Mouse (Mus musculus): ENCODE data around the gene Il33.

Il33 gene

DNA sequence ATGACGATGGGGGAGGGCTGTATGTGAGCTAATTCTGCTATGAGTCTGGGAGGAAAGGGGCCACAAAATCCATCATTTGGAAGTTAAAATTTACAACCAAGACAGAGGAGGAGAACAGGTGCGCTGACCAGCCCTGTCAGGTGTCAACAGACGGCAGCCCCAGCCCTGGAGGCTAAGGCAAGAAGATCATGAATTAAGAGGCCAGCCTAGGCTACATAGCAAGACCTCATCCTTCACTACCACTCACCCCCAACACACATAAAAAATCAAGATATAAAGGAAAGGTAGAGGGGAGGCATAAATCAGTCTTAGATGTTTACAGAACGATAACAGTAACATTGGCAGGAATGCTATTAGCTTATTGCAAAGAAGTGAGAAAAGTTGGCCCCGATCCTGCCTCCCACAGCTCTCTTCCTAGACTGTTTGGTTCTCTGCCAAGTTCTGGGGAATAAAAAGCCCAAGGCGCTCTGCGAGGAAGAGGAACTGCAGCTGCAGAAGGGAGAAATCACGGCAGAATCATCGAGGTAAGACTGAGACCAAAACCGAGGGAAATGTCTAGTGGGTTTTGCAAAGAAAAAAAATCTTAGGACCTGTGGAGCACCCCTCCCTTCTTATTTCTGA lies at the start of gene Il33:
Il33 (plus strand) TSS at position 477 of the 621 bp plus-strand sequence.
- no peak for DNase-seq (ENCODE audit: low read depth, low spot score)

DNA sequence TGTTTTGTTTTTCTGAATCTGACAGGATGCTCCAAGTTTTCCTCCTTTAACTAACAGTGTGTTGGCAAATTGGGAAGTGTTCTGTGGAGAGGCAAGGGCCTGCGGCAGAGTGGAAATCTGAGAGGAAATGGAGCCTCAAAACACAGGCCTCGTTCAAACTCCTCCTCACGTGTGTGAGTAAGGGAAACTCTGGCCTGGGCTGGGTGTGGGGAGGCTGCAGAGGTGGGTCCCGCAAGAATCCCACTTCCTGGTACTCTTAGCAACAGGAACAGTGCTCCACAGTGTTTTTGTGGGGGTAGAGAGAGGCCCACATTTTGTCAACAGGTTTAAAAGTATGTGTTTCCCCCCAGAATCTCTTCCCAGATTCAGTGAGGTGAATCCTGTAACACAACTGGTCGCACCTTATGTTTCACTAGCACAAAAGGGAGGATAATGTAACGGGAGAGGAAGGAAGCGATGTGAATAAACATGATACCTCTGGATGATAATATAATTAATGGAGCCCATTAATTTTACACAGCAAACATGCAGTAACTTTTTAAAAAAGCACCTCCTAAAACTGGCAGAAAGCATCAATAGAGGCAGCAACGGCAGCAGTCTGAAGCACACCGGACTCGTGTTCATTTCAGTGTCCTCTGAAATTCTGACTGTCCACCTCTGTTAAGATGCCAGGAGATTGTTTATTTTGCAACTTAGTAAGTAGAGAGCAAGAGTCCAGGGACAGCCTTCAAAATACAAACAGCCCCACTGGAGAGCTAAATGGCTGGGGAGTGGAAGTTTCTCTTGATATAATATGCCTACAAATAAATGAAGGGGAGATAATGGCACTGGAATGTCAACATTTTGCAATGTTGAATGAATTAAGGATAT lies 47.3 kb upstream of the Il33 start:
- no peak for DNase-seq (ENCODE audit: low read depth, low spot score)

DNA sequence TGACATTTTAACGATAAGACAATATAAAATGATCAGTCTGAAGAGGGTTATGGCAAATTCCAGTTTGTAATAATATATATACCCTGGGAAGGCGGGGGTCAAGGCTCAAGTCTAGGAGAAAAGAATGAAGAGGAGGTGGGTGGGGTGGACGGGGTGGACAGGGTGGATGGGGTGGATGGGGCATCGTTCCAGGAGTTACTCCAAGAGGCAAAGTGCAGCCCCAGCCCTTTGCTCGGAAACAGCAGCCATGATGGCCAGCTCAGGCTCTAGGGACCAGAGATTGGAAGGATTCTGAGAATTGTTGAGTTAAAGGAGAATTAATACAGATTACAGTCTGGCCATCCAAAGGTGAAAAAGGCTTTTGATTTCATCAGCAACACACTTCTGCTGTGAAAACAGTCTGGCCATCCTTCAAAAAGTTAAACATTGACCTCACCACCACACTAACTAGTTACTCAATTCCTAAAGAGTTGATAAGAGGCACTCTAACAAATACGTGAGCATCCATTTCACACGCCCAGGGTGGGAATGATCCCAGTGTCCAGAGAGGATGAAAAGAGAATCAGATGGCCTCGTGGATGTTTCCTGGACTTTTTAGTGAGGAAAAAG lies 45.9 kb upstream of the Il33 start:
- no peak for DNase-seq (ENCODE audit: low read depth, low spot score)

DNA sequence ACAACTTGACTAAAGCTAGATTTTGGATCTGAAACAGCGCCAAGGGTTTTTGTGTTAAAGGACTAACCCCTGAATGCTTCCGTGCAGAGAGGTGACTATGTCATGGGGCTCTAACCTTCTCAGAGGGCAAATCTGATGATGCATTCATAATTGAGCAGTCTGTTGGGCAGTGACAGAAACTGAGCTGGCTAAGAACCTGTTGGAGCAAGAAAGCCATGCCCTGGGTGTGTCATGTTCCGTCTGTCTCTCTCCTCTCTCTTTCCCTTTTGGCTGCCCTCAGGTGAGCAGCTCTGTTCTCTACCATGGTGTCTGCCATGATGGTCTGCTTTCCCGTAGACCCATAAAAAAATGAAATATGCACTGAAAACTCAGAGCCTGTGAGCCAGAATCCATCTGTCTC lies 44.0 kb upstream of the Il33 start:
- DNase-seq (ENCODE audit: low read depth, low spot score) = no peak

DNA sequence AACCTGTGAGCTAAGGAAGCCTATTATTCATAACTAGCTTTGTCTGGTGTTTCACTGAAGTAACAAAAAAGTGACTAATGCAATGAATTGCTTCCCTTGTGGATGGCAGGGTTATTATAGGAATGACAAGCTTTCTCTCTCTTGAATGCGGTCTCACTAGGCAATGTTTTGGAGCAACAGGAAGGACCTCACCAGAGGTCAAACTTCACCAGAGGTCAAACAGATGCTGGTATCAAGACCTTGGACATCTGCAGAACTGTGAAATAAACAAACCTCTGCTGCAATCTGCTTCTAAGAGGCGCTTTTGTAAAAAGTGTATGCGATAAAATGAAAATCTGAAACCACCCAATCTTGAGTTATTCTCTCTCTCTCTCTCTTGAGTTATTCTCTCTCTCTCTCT lies 42.2 kb upstream of the Il33 start:
- DNase-seq (ENCODE audit: low read depth, low spot score) = no peak

DNA sequence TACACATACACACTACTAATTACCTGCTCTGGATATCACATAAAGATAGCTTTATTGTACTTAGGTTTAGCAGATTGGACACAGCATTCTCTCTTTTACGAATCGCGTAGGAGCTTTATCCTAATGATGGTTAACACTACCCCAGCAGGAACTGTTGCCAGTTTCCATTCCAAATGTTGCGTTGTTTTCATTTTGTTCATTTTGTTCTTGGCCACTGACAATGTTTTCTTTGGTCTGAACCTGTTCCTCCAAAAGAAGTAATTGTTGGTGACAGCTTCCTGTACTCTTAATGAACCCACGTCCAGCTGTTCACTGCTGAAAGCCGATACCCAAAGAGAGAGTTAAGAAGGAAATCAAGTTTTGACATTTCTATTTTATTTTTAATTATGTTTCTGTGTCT lies 39.4 kb upstream of the Il33 start:
- DNase-seq (ENCODE audit: low read depth, low spot score) = no peak

DNA sequence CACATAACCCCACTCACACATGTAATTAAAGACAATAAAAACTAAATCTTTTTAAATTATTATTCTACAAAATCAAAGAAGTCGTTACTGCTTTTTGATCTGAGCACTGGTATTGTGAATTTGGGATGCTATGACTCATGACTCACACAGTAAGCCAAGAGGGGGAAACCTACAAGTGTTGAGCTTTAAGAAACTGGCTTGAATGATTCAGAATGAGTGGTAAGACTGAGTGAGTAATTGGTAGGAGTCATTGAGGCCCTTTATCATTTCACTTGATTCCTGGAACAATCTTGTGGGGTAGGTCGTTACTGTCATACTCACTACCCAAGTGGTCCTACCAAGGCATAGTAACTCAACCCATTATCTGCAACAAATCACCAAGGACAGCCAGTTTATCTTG lies 37.4 kb upstream of the Il33 start:
- no peak for DNase-seq (ENCODE audit: low read depth, low spot score)

DNA sequence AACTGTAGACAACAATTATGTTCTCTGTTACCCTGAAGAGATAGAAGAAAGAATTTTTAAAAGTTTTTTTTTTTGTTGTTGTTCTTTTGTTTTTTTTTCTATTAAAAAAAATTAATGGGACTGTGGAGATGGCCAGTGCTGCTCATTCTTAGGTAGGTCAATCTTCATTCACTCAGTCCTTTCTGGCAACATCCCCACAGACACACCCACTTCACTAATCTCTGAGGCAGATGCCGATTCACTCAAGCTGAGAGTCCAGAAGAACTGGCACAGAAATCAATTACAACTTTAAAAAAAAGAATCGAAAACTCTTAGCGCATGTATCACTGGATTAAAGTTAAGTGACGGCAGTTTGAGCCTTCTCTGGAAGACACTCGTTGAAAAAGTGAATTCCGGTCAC lies 36.0 kb upstream of the Il33 start:
- no peak for DNase-seq (ENCODE audit: low read depth, low spot score)

DNA sequence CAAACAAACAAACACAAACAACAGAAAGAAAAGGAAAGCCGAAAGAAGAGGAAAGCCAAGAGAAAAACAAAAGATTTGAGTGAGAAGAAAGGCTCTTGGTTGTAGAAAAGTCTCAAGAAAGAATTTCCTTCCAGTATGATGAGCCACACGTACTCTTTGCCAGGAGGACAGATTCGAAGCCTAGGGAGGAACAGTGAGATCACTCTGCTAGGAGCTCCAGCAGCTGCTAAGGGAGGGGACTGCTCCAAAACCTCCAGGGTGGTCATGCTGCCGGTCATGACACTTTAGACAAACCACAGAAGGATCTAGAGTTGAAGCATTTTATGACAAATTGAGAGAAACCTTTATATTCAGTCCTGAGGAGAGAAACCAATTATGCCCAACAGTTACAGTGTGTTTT lies 32.9 kb upstream of the Il33 start:
- no peak for DNase-seq (ENCODE audit: low read depth, low spot score)

DNA sequence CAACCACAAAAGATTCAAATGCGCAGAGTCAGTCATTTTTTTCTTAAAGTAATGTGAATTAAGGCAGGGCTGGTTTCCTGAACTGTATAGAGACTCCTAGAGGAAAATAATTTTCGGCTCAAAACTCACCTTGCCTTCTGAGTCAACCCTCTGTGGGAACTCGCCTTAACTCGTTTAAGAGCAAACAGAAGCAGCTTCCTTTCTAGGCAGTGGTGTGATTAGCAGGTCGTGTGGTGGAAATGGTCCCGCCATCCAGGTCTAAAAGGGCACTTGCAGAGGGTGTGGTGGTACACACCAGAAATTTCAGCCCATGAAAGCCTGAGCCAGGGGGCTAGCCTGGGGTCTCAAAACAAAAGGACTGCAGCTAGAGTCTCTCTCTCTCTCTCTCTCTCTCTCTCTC lies 32.1 kb upstream of the Il33 start:
- DNase-seq (ENCODE audit: low read depth, low spot score) = no peak

DNA sequence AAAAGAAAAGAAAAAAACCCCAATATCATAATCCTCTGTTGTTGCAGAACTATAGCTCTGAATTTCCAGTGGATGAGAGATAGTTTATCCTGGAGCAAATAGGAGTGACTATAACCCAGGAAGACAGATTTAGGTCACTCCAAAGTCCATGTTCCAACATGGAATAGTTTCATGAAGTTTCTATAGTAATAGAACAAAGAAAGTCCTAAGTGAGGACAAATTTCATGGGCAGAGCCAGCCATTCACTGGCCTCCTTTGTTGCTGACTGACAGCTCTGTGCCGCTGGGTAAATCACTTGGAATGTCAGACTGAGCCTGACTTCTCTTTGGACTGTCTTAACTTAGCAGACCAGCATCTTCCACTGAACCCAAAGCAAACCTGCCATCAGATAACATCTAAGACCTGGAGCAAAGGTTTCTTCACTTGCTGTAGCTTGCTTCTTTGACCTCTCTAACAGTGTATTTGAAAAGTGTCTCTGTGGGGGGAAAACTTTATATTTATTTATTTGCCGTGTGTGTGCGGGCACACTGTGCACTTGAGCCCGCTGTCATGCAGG lies 31.1 kb upstream of the Il33 start:
- no peak for DNase-seq (ENCODE audit: low read depth, low spot score)

DNA sequence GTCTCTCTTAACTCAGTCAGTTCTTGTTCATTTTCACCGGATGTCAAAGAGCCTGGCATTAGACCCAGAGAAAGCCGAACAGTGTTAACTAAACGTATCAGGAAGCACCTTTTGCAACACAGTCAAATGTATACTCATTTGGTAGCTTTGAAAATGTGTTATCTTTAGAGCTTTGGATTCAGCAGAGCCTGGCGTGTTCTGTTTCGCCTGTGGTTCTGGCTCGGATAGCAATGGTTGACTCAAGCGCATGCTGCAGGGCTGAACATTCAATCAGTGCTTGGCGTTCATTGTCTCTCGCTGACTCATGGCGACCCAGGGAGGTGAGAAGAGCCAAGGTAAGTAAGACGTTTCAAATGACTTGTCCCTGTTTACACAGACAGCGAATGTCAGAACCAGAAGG lies 30.5 kb upstream of the Il33 start:
- no peak for DNase-seq (ENCODE audit: low read depth, low spot score)

DNA sequence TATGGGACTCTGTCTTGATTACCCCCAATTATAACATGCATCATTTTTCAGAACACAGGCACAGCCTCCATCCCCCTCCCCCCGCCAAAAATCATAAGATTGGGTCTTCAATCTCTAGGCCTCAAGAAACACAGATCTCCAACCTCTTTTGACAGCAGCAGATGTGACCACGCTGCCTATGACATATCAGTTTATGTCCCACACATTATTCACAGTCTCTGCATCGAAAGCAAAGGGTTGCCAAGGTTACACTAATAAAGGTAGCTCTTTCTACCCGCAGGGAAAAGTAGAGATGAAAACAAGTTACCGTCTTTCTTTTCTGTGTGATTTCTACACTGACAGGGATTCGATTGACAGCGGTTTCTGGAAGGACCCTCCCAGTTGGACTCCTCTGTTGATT lies 29.9 kb upstream of the Il33 start:
- no peak for DNase-seq (ENCODE audit: low read depth, low spot score)

DNA sequence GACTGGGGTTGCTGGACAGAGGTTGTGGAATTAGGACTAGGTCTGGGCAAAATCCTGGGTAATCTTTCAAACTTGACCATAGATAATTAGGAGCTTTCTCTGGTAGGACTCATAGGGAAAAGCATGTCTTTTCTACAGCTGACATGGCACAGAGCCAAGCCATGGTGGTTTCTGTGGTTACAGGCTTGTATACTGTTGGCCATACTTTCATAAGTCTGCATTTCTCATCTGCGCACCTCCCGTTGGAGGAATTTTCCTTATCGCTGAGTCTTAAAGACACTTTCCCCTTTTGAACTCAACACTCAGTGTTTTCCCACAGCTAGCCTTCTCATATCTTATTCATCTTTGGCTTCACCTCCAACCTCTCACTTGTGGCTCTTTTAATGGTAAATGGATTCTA lies 24.6 kb upstream of the Il33 start:
- DNase-seq (ENCODE audit: low read depth, low spot score) = no peak

DNA sequence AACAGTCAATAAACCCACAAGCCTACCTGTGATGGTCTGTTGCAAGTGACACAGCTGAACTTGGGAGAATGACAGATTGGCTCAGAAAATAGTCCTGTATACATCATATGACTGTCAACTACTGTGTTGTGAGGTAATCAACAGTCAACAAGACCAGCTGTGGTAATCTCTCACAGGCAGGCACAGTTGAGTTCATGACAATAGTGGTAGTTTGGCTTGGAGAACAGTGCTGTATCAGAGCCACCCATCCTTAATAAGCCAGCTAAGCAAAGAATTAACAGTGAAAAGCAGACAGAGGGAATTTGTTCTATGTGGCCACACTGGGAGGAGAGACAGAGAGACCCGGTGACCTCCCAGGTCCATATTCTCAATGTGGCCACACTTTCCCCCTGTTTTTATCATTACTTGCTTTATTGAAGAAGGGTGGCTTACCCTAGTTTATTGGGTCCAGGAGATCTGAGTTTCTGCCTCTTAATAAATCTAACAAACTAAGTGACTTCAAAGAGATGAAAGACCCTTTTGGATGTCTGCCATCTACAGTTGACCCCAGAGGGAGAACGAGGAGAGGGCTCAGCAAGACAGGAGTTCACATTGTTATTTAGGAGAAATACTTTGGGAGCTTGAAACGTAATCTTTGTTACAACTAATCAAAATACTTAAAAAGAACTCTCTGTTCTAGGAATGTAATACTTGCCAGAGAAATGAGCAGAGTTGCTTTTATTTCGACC lies 22.4 kb upstream of the Il33 start:
- no peak for DNase-seq (ENCODE audit: low read depth, low spot score)

DNA sequence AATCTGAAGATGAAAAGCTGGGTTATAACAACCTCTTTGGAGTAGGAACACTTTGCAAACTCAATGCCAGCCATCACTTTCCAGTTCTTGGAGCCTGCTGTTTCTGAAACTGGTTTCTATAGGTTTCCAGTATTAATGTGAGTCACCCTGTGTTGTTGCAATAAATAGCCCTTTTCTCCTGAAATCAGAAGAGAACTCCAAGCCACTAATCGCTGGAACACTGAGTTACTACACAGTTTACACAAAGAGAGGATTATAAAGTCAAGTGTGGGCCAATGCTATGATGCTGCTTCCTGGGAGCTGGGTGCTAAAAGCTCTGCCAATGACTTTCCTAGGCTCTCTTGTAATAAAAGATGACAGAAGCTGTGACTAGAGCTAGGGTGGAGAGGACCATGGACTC lies 19.0 kb upstream of the Il33 start:
- no peak for DNase-seq (ENCODE audit: low read depth, low spot score)

DNA sequence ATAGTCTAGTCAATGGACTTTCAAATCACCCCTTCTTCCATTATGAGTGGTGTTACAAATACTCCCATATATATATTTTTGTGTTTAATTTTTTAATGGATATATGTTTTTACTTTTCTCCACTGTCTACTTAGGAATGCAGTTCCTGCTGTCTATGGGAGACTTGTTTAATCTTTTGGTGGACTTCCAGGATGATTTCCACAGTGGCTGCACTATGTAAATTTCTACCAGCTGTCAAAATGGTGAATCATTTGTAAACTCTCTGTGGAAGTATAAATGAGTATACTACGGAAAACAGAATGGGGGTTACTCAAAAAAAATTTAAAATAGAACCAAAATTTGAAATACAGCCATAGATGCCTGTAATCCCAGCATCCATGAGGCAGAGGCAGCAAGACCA lies 15.7 kb upstream of the Il33 start:
- no peak for DNase-seq (ENCODE audit: low read depth, low spot score)

DNA sequence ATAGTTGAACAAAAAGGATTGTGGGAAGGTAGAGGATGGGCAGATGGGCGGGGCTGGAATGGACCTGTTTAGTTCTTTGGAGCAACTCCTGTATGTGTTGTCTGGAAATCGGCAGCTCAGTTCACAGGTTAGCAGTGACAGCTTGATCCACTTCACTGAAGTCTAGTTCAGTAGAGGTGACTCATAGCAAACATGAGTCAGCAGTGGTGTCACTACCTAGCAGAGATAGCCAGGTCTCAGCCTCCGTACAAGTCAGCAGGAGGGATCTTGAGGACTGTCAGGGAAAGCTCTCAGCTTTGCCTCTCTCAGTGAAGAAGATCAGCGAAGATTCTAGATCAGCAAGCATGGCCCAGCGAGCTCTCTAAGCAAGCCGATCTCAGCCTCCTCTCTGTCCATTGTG lies 13.0 kb upstream of the Il33 start:
- no peak for DNase-seq (ENCODE audit: low read depth, low spot score)

DNA sequence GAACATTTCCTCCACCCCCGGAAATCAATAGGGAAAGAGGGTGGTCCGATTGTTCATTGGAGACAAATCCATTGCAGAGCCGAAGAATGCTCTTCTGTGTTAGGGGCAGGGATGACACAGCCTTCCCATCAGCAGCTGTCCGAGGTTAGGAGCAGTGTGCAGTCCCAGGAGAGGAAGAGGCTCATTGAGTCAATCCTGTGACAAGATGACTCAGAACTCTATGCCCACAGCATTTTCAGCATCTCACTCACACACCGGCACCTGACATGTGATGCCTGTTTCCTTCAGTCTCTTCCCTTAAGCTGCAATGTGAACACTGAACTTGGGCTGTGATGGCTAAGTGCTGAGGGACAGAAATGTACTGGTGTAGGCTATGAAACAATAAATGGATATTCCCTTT lies 7.5 kb upstream of the Il33 start:
- no peak for DNase-seq (ENCODE audit: low read depth, low spot score)

DNA sequence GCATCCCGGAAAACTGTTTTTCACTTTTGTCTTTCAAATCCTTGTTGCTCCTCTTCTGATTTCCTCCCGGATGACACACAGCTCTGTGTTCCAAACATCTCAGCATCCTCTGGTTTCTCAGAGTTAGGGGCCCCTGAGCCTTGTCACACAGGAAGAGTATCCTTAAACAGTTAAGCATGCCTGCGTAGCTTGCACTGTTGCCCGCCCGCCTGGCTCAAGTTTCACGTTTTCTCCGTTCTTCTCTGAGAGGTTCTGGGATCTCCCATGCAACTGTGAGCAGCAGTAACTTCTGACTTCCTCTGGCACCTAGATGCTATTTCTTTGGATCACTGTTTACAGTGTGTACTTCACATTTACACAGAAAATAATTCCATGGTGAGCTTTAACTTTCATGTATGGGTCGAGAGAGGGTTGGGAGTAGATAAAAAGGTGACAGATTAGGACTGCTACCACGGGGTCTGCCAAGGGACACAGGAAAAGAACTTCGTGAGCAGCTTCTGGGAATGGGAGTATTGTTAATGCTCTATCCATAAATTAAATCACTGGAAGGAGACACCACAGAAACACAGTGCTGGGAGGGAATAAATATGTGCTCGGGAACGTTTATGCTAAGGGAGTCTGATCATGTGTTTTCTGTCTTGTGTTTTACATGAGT lies 1.3 kb downstream of the Il33 start:
- no peak for DNase-seq (ENCODE audit: low read depth, low spot score)

DNA sequence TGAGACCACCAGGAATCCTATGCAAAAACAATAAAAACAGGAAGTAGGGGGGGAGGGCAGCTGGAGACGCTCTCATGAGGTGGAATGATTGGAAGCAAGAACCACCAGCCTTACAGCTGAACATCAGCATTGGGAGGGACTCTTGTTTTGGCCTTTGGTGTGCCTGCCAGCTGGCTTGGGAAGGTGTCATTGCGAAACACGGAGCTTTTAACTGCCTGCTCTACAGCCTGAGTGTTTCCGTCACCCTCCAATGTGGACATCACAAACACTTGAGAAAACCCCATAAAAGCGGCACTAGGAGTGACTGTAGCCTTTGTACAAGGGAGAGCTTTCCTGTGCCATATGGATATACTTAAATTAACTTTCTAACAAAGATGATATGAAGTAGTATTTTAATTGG lies 5.4 kb downstream of the Il33 start:
- DNase-seq (ENCODE audit: low read depth, low spot score) = no peak

DNA sequence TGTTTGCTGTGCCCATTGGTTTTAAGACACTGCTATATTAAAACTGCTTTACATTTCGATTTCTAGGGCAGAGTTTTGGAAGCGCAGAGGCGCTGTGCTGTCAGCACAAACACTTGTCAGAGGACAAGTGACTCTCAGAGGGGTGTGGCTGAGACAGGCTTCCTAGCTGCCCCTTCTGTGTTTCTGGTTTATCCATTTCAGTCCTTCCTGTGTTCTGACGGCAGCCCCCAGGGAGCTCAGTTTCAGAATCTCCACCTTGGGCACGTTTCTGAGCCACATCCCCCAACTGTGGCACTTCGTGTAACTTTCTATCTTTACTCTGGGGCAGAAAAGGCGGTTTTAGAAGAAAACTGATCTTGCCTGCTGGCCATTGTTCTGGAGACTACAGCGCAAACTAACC lies 12.5 kb downstream of the Il33 start:
- no peak for DNase-seq (ENCODE audit: low read depth, low spot score)
